Mouse (Mus musculus): Measurements from ENCODE around the gene Grn. TPM values are rescaled to one million over a fixed set of nuclear protein-coding genes. Genes with fewer than 3 reads are reported as not detected.

Gene Grn
- polyA plus RNA-seq, 1 experiment from 2014 or later, result 58.8 TPM

DNA sequence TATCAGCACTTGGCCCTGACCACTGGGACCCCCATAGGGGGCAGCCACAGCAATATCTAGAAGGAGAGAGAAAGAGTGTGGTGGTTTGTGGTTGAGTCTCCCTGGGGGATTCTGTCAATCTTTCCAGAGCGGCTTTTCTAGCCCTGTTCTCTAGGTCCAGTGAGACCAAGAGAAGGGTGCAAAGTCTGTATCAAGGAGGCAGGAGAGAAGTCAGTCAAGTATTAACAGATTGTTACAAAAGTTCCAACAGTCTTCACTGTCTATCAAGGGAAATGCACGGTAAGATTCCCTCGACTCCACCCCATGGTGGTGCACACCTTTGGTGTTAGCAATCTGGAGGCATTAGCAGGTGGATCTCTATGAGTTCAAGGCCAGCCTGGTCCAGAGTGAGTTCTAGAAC is 31.6 kb downstream of the Grn start:
- WGBS, result 88% methylated on average over 3 of the region's 3 CpGs

DNA sequence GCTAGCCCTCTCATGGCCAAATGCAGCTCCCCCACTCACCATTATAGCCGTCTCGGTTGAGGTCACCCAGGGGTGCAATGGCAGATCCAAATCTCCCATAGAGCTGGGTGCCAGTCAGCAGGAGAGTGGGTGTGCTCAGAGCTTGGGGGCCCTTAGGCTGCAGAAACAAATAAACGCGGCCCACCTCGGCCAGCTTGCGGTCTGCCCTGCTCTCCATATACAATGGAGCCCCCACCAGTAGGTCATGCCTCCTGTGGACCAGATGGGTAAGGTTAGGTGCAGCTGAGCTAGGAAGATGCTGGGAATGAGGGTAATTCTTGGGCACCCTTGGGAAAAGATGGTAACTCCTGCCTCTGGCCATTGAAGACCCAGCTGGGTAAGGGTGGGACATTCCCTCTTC is 34.8 kb downstream of the Grn start:
- no peak overlapping the region for H3K4me3 ChIP-seq (ENCODE audit: low read depth, low read length)
- ATAC-seq (ENCODE audit: insufficient number of reproducible peaks, low FRiP score, low TSS enrichment, low read depth), result no peak

More for the DNA sequence above, 31.6 kb downstream of the Grn start:
- ATAC-seq (ENCODE audit: insufficient number of reproducible peaks, low FRiP score, low TSS enrichment, low read depth), result no peak
- Histone ChIP-seq H3K9ac (ENCODE audit: low read length) (no peak overlapping the region), H3K36me3 (ENCODE audit: control insufficient read depth, insufficient read depth, low read length) (no peaks in the 10 kb centered on the region), H3K9me3 (ENCODE audit: control insufficient read depth, low read length) (no peaks in the 10 kb centered on the region), H3K4me1 (ENCODE audit: control insufficient read depth, insufficient read depth, low read length) (0 out of 2 replicates have a peak, but pooled peaks cover 2% of the 10 kb centered on the region), H3K4me2 (ENCODE audit: low read depth, severe bottlenecking) (no peak overlapping the region), H3K27ac (replicated peaks; ENCODE audit: low read depth, low read length) (no peak overlapping the region), H3K27me3 (ENCODE audit: control insufficient read depth, insufficient read depth, low read length) (peaks cover 3% of the 10 kb centered on the region; the same call in 1 of the 2 replicates), H3K4me3 (ENCODE audit: low read depth, low read length) (no peak overlapping the region)
- no peak for DNase-seq (ENCODE audit: low spot score)

GRCm38 (mm10) chr11:102465713-102466436 is 35.8 kb downstream of the Grn start:
- Histone ChIP-seq H3K4me3 (ENCODE audit: low read depth, low read length) (no peak overlapping the region), H3K9me3 (ENCODE audit: control insufficient read depth, low read length) (no peaks in the 10 kb centered on the region), H3K4me2 (ENCODE audit: low read depth, severe bottlenecking) (no peak overlapping the region; the same call in 1 of the 2 replicates), H3K9ac (ENCODE audit: low read length) (no peak overlapping the region), H3K4me1 (ENCODE audit: control insufficient read depth, insufficient read depth, low read length) (peaks cover 6% of the 10 kb centered on the region; the same call in 1 of the 2 replicates), H3K27me3 (ENCODE audit: control insufficient read depth, insufficient read depth, low read length) (peaks cover 3% of the 10 kb centered on the region; the same call in 1 of the 2 replicates), H3K27ac (replicated peaks; ENCODE audit: low read depth, low read length) (no peak overlapping the region), H3K36me3 (ENCODE audit: control insufficient read depth, insufficient read depth, low read length) (no peaks in the 10 kb centered on the region)
- 12% methylated on average over 26 of the region's 26 CpGs for WGBS
- DNase-seq (ENCODE audit: low spot score) (peak; percentile 55), ATAC-seq (ENCODE audit: insufficient number of reproducible peaks, low FRiP score, low TSS enrichment, low read depth) (no peak)

More for the DNA sequence above, 34.8 kb downstream of the Grn start:
- H3K27ac ChIP-seq (replicated peaks; ENCODE audit: low read depth, low read length), result no peak overlapping the region
- H3K4me1 ChIP-seq (ENCODE audit: control insufficient read depth, insufficient read depth, low read length), result peaks cover 6% of the 10 kb centered on the region; the same call in 1 of the 2 replicates
- no peaks in the 10 kb centered on the region for H3K9me3 ChIP-seq (ENCODE audit: control insufficient read depth, low read length)
- WGBS, result 94% methylated on average over 6 of the region's 6 CpGs
- DNase-seq (ENCODE audit: low spot score), result no peak
- no peak overlapping the region for H3K9ac ChIP-seq (ENCODE audit: low read length)
- no peak overlapping the region for H3K4me2 ChIP-seq (ENCODE audit: low read depth, severe bottlenecking)
- H3K36me3 ChIP-seq (ENCODE audit: control insufficient read depth, insufficient read depth, low read length), result no peaks in the 10 kb centered on the region
- H3K27me3 ChIP-seq (ENCODE audit: control insufficient read depth, insufficient read depth, low read length), result peaks cover 3% of the 10 kb centered on the region; the same call in 1 of the 2 replicates

GRCm38 (mm10) chr11:102467041-102467631 is 37.0 kb downstream of the Grn start:
- Histone ChIP-seq H3K4me1 (ENCODE audit: control insufficient read depth, insufficient read depth, low read length) (peaks cover 6% of the 10 kb centered on the region; the same call in 1 of the 2 replicates), H3K36me3 (ENCODE audit: control insufficient read depth, insufficient read depth, low read length) (no peaks in the 10 kb centered on the region), H3K27ac (replicated peaks; ENCODE audit: low read depth, low read length) (no peak overlapping the region), H3K4me2 (ENCODE audit: low read depth, severe bottlenecking) (peak overlapping the region; percentile 90), H3K9me3 (ENCODE audit: control insufficient read depth, low read length) (no peaks in the 10 kb centered on the region), H3K9ac (ENCODE audit: low read length) (peak overlapping the region; percentile 48), H3K4me3 (ENCODE audit: low read depth, low read length) (peak overlapping the region; percentile 34), H3K27me3 (ENCODE audit: control insufficient read depth, insufficient read depth, low read length) (peaks cover 3% of the 10 kb centered on the region; the same call in 1 of the 2 replicates)
- DNase-seq (ENCODE audit: low spot score), result peak; percentile 93
- under 1% methylated on average over 37 of the region's 37 CpGs for WGBS
- ATAC-seq (ENCODE audit: insufficient number of reproducible peaks, low FRiP score, low TSS enrichment, low read depth), result peak; percentile 93

DNA sequence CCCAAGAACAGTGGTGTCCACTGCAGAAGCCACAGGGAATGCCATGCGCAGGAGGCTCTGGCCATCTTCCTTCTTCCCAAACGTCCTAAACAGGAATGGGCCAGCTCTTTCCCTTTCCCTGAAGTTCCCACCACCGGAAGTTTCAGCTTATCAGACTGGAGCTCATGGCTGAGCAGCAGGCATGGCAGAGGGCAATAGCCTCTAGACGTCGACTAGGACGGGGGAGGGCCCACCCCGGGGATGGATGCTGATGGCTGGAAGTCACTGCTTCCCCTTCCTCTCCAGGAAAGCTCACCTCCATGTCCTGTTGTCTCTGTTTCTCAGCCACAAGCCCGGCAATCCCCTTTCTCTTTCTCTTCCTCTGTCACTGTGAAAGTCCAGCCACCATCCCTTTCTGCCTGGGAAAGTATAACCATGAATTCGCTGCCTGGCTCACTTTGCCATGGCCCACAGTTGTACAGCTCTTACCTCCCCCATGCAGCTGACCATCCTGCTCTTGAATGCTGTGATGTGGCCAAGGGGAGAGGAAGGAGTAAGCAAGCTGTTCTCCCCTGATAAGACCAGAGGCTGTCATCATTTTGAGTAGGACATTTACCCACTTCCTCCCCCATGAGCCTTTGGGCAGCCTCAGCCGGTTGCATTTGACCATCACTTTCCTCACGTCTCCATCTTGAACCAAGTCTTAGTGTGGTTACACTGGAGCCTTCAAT is 39.7 kb downstream of the Grn start, which contains the start of gene Itga2b:
Gene Itga2b (minus strand): TSS at position 475 of the 710 bp plus-strand sequence.
- Histone ChIP-seq H3K36me3 (ENCODE audit: control insufficient read depth, insufficient read depth, low read length) (no peaks in the 10 kb centered on the region), H3K27me3 (ENCODE audit: control insufficient read depth, insufficient read depth, low read length) (peaks cover 2% of the 10 kb centered on the region; the same call in 1 of the 2 replicates), H3K27ac (replicated peaks; ENCODE audit: low read depth, low read length) (no peak within 1 kb of the TSS), H3K4me1 (ENCODE audit: control insufficient read depth, insufficient read depth, low read length) (peaks cover 6% of the 10 kb centered on the region; the same call in 1 of the 2 replicates), H3K4me2 (ENCODE audit: low read depth, severe bottlenecking) (no peak within 1 kb of the TSS), H3K4me3 (ENCODE audit: low read depth, low read length) (no peak within 1 kb of the TSS), H3K9me3 (ENCODE audit: control insufficient read depth, low read length) (no peaks in the 10 kb centered on the region), H3K9ac (ENCODE audit: low read length) (no peak within 1 kb of the TSS)
- WGBS, result 70% methylated on average over 11 of the region's 11 CpGs
- ATAC-seq (ENCODE audit: insufficient number of reproducible peaks, low FRiP score, low TSS enrichment, low read depth) (no peak), DNase-seq (ENCODE audit: low spot score) (no peak)

DNA sequence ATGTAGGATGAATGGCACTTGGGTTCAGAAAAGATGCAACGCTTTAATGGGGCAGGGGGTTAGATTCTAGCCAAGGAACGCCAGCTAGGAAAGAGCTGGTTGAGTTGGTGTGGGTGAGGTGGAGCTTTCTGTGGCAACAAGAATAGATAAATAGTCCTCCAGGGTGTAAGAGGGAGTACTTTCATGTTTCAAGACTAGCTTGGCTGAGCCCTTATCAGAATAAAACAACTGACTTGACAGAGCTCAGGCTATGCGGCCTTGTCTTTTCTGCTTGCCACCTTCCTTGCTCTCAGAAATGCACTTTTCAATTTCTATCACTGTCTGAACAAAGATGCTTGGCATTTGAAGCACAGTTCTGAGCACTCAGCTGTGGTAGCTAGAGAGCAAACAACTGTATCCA is 44.9 kb downstream of the Grn start:
- ATAC-seq (ENCODE audit: insufficient number of reproducible peaks, low FRiP score, low TSS enrichment, low read depth) (no peak), DNase-seq (ENCODE audit: low spot score) (no peak)
- no peak overlapping the region for H3K4me2 ChIP-seq (ENCODE audit: low read depth, severe bottlenecking)
- no peak overlapping the region for H3K9ac ChIP-seq (ENCODE audit: low read length)
- no peak overlapping the region for H3K4me3 ChIP-seq (ENCODE audit: low read depth, low read length)
- H3K36me3 ChIP-seq (ENCODE audit: control insufficient read depth, insufficient read depth, low read length), result peaks cover 16% of the 10 kb centered on the region
- H3K9me3 ChIP-seq (ENCODE audit: control insufficient read depth, low read length), result no peaks in the 10 kb centered on the region
- H3K27ac ChIP-seq (replicated peaks; ENCODE audit: low read depth, low read length), result no peak overlapping the region
- H3K4me1 ChIP-seq (ENCODE audit: control insufficient read depth, insufficient read depth, low read length), result no peaks in the 10 kb centered on the region
- WGBS, result 92% methylated on average over 3 of the region's 3 CpGs
- H3K27me3 ChIP-seq (ENCODE audit: control insufficient read depth, insufficient read depth, low read length), result no peaks in the 10 kb centered on the region

DNA sequence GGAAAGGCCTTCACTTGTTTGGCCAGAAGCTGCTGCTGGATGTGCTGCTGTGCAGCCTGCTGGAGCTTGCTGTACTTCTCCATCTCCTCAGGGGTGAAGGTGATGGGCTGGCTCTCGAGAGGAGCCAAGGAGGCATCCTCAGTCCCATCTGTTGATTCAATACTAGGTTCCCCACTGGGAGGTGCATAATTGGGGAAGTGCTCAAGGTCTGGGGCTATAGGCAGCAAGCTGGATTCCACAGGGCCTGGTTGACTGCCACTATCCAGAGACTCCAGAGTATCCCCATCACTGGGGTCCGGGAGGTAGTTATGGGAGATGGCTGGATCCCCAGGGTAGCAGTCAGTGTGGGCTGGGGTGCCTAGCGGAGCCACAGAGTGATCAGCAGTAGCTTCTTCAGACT is 48.6 kb downstream of the Grn start:
- 90% methylated on average over 3 of the region's 3 CpGs for WGBS
- Histone ChIP-seq H3K27ac (replicated peaks; ENCODE audit: low read depth, low read length) (no peak overlapping the region), H3K9me3 (ENCODE audit: control insufficient read depth, low read length) (no peaks in the 10 kb centered on the region), H3K4me2 (ENCODE audit: low read depth, severe bottlenecking) (no peak overlapping the region), H3K9ac (ENCODE audit: low read length) (no peak overlapping the region), H3K4me1 (ENCODE audit: control insufficient read depth, insufficient read depth, low read length) (no peaks in the 10 kb centered on the region), H3K27me3 (ENCODE audit: control insufficient read depth, insufficient read depth, low read length) (no peaks in the 10 kb centered on the region), H3K4me3 (ENCODE audit: low read depth, low read length) (no peak overlapping the region), H3K36me3 (ENCODE audit: control insufficient read depth, insufficient read depth, low read length) (peaks cover 25% of the 10 kb centered on the region)
- ATAC-seq (ENCODE audit: insufficient number of reproducible peaks, low FRiP score, low TSS enrichment, low read depth) (no peak), DNase-seq (ENCODE audit: low spot score) (no peak)

DNA sequence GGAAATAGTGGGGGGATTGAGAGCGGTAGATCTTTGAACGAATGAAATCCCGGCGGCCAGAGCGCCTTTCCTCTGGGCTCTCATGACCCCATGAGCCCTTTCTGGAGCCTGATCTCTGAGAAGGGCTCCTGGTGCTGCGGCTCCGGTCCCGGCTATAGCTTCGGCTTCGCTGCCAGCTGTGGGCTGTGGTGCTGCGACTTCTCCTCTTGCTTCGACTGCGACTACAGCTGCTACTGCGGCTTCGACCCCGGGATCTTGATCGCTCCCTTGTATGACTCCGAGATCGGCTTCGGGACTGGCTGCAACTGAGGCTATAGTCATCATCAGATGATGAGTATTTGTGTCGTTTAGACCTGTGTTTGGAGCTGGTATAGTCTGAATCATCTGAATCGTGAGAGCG is 49.5 kb downstream of the Grn start:
- DNase-seq (ENCODE audit: low spot score) (no peak), ATAC-seq (ENCODE audit: insufficient number of reproducible peaks, low FRiP score, low TSS enrichment, low read depth) (no peak)
- Histone ChIP-seq H3K9ac (ENCODE audit: low read length) (no peak overlapping the region), H3K4me2 (ENCODE audit: low read depth, severe bottlenecking) (no peak overlapping the region), H3K9me3 (ENCODE audit: control insufficient read depth, low read length) (no peaks in the 10 kb centered on the region), H3K36me3 (ENCODE audit: control insufficient read depth, insufficient read depth, low read length) (peaks cover 26% of the 10 kb centered on the region), H3K4me1 (ENCODE audit: control insufficient read depth, insufficient read depth, low read length) (no peaks in the 10 kb centered on the region), H3K27ac (replicated peaks; ENCODE audit: low read depth, low read length) (no peak overlapping the region), H3K27me3 (ENCODE audit: control insufficient read depth, insufficient read depth, low read length) (no peaks in the 10 kb centered on the region), H3K4me3 (ENCODE audit: low read depth, low read length) (no peak overlapping the region)
- WGBS, result 96% methylated on average over 23 of the region's 23 CpGs

Measured in limb, embryonic 11.5 days (tissue).